Mouse (Mus musculus) adrenal gland, postnatal 36 days (tissue): ENCODE measurements around the gene Stat5a. TPM values are rescaled to one million over a fixed set of nuclear protein-coding genes. Genes with fewer than 3 reads are reported as not detected.

Experiments used
- DNase-seq, 2 experiments: peaks; one replicate each; pipeline ENCODE4 v3.0.0; 2021; ENCODE audit warnings: mixed read lengths in 1 of 2
- total RNA-seq, 2 experiments: library from RNA; stranded (reverse); gene quantifications; 2 replicates each; pipeline ENCODE4 v1.2.3; 2021

The Stat5a gene
- total RNA-seq, 2 experiments from 2014 or later = 26.3 to 39.8 TPM

- no peak for DNase-seq
Measured at GRCm38 (mm10) chr11:100896078-100896477, 36.9 kb downstream of the Stat5a start.

- no peak for DNase-seq
Measured at GRCm38 (mm10) chr11:100897294-100898231, 38.4 kb downstream of the Stat5a start.

- DNase-seq = no peak
Measured at GRCm38 (mm10) chr11:100898441-100899199, 39.5 kb downstream of the Stat5a start.

- no peak for DNase-seq
Measured at GRCm38 (mm10) chr11:100904580-100905351, 45.6 kb downstream of the Stat5a start.

- DNase-seq = no peak
Measured at GRCm38 (mm10) chr11:100905929-100906328, 46.8 kb downstream of the Stat5a start.

- DNase-seq = no peak
Measured at GRCm38 (mm10) chr11:100906885-100907284, 47.7 kb downstream of the Stat5a start.

- DNase-seq = no peak
Measured at GRCm38 (mm10) chr11:100908112-100908511, 49.0 kb downstream of the Stat5a start.

- no peak for DNase-seq
Measured at GRCm38 (mm10) chr11:100908567-100908966, 49.4 kb downstream of the Stat5a start.

GRCm38 (mm10) chr11:100912401-100913155 lies 53.4 kb downstream of the Stat5a start:
- DNase-seq = no peak

GRCm38 (mm10) chr11:100914415-100914814 lies 55.3 kb downstream of the Stat5a start:
- no peak for DNase-seq

GRCm38 (mm10) chr11:100915063-100915462 lies 55.9 kb downstream of the Stat5a start:
- no peak for DNase-seq

- no peak for DNase-seq
Measured at GRCm38 (mm10) chr11:100916432-100916971, 57.4 kb downstream of the Stat5a start.

GRCm38 (mm10) chr11:100918007-100918406 lies 58.9 kb downstream of the Stat5a start:
- DNase-seq = no peak

GRCm38 (mm10) chr11:100920887-100921624 lies 61.9 kb downstream of the Stat5a start:
- no peak for DNase-seq

GRCm38 (mm10) chr11:100924386-100924919 lies 65.3 kb downstream of the Stat5a start:
- no peak for DNase-seq

GRCm38 (mm10) chr11:100927386-100927785 lies 68.2 kb downstream of the Stat5a start:
- no peak for DNase-seq

GRCm38 (mm10) chr11:100930611-100931010 lies 71.5 kb downstream of the Stat5a start:
- DNase-seq = peak; percentile 22 to 25

GRCm38 (mm10) chr11:100931254-100931921 lies 72.2 kb downstream of the Stat5a start:
- peak; percentile 41 to 62 for DNase-seq
